Mouse (Mus musculus) spleen, postnatal 4 days (tissue): ENCODE results near the gene Pou6f1.
"Not testable (repeated sequence)": the region's sequence is repeated elsewhere in the genome, so short reads cannot be mapped to it uniquely, and the experiment has no call there.

Source experiments
- DNase-seq, 2 experiments: peaks; one replicate each; pipeline ENCODE4 v3.0.0; 2022; ENCODE audit warnings: low spot score in 2 of 2

Pou6f1 gene

DNA sequence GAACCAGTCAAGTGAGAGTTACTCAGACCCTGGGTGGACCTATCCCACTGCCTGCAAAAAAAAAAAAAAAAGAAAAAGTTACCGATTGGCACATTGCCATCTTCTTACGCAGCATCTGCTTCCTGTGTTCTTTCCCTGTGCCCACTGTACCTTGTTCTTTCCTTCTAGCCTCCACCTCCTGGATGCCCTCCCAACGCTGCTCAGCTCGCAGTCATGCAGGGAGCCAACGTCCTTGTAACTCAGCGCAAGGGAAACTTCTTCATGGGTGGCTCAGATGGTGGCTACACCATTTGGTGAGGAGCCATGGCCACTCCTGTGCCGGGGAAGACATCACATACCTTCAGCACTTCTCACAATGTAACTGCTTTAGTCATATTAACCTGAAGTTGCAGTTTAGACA, 19.4 kb upstream of the Pou6f1 start:
- DNase-seq = no peak

DNA sequence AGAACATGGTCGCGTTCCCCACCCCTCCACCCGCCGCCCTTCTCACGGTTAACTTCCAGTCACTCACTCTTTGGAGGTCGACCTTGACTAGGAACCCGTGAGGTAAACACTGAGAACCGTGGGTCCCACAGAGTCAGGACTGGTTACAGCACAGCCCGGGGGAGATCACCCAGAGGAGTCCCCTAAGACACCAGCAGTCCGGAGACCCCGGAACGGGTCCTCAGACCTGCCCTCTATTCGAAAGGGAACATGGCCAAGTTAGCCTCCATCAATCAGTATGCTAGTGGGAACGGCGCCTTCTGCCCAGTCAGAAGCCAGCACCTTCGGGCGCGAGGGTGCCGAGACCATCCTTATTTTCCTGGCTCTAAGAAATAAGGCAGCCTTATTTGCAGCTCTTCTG, 16.4 kb upstream of the Pou6f1 start:
- DNase-seq = no peak

DNA sequence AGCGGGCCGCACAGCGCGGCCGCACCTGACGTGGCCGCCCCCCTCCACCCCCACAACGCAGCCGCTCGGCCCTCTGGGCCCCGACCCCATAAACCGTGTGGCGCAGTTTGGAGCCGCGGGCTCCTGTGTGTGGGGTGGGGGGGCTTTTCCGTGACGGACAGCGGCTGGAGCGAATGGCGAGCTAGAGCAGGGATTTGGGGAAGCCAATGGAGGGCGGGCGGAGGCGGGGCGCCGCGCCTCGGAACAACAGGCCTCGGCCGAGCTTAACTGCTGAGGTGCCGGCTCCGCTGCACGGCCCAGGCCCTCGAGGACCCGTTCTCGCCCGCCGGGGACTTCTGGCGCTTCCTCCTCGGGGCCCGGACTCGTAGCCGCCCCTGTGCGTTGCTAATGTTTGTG, 16.0 kb upstream of the Pou6f1 start:
- DNase-seq = peak; percentile 89 to 96

DNA sequence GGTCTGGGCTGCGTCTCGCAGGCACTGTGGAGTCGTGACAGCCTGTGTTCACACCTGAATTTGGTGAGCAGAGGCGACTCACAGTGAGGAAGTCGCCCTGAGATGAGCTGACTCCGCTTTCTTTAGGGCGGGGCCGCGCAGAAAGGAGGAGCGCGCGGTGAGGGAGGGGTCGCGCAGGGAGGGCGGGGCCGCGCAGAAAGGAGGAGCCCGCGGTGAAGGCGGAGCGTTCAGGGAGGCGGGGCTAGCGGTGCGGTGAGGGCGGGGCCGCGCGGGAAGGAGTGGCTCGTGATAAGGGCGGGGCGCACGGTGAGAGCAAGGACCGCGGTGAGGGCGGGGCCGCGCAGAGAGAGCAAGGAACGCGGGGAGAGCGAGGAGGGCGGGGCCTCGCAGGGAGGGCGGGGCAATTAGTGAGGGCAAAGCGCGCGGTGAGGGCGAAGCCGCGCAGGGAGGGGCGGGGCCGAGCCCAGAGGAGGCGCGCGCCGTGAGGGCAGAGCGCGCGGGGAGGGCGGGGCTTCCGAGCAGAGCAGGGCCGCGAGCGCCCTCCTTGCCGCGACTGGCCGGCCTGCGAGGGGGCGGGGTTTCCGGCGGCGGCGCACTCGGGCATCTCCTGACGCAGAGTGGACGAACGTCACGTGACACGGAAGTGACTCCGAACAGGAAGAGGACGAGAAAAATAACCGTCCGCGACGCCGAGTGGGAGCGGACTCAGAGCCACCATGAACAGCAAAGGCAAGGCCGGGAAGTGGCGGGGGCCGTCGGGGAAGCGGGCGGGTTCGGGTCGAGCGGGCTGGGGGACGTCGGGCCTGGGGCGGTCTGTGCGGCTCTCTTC, 15.4 kb upstream of the Pou6f1 start, which contains the start of gene Dazap2:
TSS of gene Dazap2 (plus strand) at position 354 of the 829 bp plus-strand sequence.
- DNase-seq = peak; percentile 100

DNA sequence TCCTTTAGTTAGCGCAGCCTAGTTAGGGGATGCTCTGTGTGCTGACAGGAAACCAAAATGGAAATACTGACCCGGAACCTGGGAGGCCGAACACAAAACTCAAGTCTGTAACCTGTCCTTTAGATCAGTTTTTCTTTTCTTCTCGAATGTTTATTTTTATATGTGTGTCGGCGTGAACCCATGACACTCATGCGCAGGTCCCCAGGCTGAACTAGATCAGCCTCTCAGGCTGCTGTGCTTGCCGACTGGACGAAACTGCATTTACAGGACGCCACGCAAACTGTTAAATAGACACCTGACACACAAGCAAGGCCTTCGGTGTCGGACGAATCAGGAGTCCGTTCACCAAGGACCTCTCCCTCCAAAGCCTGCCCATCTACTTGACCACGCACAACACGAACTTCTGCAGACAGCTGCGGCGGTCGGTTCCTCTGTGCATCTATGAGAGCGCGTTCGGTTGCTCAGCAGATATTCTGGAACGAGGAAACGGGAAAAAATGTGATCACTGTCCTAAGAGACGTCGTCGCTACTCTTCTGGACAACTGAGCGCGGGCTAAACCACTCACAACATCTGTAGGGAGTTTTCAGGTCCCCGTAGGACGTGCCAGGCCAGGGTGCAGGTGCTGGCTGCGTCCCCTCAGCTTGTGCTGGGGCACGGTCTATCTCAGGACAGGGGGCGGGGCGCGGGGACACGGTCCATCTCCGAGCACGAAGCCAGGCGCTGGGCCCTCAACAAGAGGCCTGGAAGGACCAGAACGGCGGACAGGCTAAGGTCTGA, 14.6 kb upstream of the Pou6f1 start:
- DNase-seq = no peak

DNA sequence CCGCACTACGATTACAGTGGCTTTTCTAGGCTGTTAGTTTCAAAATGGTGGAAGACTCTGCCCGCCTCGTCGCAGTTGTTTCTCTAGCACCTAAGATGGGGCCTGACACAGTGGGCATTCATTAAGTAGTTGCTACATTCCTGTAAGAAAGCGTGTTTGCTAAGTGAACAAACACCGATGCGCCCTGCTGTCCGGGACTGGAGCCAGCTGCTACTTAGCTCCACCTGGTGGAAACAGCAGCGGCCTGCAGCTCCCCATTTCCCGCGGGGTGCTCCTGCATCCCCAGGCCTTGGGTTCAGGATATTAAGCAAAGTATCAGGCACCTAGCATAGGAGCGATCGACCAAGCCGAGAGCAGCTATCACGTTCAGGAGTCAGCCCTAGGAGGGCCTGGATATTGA, 13.8 kb upstream of the Pou6f1 start:
- DNase-seq = peak; percentile 78 to 88

DNA sequence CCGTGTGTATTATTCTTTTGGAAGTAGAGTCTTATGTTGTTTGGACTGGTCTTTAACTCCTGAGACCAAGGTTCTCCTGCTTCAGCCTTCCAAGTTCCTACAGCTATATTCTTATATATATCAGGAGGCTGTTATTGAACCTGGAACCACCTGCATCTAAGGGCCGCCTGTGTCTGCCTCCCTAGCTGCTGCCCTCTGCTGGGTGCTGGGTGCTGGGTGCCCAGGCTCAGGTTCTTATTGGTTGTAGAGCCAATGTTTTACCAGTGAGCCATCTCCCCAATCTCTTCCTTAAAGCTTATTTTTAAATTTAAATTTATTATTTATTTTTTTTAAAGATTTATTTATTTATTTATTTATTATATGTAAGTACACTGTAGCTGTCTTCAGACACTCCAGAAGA, 12.6 kb upstream of the Pou6f1 start:
- no peak for DNase-seq

DNA sequence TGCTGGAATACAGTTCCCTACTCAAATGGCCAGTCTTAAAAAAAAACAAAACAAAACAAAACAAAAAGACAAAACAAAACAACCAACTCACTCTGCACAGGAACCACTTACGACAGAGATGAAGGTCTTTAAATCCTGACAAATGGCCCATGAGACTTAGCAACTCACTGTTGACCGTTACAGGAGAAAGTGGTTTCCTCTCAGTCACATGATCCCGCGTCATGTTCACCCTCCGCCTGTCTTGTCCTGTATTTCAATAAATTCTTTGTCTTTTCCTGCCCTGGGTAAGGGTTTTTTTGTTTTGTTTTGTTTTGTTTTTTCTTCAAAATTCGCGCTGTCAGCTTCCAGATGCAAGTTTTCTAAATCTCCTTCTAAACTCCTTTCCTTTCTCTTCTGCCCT, 12.2 kb upstream of the Pou6f1 start:
- DNase-seq = no peak

DNA sequence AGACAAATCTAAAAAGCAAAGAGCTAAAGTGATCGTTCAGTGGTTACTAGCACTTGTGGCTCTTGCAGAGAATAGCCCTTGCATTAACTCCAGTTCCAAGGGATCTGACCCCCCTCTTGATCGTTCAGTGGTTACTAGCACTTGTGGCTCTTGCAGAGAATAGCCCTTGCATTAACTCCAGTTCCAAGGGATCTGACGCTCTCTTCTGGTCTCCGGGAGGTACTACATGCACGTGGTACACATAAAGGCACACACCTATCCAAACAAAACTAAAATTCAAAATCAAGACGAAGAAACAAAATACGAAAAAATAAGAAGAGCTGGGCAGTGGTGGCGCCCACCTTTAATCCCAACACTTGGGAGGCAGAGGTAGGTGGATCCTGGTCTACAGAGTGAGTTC, 6.9 kb upstream of the Pou6f1 start:
- not testable (repeated sequence) for DNase-seq

DNA sequence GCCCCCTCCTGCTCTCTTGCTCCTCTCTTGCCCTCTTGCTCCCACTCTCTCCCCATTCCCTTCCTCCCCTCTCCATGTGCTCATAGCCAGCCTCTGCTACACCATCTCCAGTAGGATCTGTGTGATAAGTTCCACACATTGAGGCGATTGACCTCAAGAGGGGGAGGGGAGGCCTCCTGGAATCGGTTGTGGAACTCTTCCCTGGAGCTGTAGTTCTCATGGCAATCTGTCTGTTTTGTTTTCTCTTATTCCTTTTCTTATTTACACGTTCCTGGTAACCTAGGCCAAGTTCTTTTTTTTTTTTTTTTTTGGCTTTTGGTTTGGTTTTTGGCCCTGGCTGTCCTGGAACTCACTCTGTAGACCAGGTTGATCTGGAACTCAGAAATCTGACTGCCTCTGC, 1.9 kb upstream of the Pou6f1 start:
- DNase-seq = no peak

DNA sequence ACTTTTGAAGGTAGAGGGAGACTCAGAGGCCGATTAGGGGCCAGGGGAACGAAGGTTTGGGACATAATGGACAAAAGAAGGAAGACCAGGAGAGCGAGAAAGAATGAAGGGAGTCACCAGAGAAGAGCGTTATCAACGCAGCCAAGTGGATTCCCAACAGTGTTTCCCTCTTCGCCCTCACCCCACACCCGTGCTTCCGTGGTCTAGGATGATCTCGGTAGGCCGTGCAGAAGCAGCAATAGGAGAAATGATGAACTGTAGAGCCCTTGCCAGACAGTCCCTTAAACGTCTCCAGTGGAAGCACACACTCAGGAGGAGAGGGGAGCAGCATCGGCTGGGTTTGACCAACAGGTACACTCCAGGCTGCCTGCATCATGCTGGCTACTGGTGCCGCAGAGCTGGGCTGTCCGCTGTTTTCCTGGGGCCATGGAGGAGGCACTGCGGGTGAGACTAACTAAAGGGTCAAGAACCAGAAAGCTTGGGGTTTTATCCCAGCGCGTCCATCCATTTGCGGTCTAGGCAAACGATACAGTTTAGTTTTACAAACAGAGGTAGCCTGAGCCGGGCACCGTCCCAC, 1.0 kb upstream of the Pou6f1 start:
- DNase-seq = no peak

DNA sequence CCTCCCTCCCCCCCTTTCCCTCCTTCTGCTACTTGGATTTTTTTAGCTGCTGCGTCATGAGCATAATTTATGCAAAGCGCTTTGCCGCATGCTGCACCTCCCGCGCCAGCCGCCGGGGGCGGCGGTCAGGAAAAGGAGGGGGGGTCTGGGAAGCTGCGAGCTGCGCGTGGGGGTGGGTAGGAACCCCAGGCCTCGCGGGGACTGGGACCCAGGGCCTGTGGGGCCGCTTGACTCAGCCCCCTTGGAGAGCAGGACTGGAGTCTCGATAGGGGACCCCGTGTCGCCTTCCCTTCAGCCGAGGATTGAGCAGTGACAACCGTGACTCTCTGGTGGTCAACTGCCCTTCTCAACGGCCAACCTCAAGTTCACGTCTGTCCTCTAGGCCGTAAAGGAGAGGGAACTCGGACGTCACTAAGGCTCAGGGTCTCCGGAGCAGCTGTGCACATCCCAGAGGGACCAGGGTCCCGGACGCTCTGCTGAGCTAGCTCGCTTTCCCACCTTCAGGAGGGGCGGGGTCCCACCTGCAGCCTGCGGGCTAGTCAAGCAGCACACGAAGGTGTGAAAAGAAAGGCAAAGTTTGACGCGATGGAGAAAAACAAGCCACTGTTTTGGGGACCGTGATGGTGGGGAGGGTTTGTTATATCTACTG, 387 bp upstream of the Pou6f1 start:
- peak; percentile 55 to 82 for DNase-seq

DNA sequence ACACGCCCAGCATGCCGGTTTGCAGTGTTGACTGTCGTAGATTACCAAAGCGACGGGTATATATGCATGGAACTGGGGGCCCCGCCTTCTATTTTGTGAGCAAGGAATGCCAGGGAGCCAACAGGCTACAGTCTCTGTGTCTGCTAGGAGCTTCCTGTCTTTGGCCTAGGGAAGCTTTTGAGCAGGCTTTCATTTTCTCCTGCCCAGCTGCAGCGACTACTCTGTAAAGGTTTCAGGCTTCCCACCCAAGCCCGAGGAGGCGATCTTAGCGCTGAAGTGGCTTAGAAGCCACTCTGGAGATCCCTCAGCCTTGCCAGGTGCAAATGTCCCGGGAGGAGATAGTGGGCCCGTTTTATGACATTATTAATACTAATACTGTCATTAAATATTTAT, 905 bp downstream of the Pou6f1 start:
- DNase-seq = no peak

DNA sequence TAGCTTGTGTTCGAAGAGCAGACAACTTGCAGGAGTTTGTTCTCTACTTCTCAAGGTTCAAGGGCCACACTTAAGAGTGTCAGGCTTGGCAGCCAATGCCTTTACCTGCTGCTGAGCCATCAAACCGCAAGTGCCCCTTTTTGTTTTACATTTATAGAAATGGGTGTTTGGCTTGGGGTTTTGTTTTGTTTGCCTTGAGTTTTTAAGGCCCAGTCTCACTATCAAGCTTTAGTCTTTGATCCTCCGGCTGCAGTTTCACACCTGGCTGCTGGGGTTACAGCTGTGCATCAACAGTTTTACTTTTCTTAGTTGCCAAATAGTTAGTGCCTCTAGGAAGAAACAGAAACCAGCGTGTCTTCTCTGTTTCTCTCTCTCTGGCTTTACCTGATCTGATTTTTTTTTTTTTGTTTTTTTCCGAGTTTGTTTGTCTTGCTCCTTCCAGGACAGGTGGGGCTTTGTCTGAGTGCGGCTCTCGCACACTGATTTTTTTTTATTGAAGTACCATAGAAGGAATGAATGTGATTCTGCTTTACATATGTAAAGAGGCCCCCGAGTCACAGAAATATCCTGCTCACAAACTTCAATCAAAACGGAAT, 1.4 kb downstream of the Pou6f1 start:
- no peak for DNase-seq

DNA sequence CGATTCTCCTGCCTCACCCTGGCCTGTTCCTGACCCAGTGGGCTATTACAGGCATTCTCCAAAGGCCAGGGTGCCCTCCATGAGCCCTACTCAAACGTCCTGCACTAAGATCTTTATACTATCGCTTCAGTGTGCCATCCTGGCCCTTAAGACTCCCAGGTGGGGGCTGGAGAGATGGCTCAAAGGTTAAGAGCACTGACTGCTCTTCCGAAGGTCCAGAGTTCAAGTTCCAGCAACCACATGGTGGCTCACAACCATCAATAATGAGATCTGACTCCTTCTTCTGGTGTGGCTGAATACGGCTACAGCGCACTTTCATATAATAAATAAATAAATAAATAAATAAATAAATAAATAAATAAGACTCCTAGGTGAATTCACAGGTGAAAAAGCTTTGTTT, 7.0 kb downstream of the Pou6f1 start:
- DNase-seq = no peak

DNA sequence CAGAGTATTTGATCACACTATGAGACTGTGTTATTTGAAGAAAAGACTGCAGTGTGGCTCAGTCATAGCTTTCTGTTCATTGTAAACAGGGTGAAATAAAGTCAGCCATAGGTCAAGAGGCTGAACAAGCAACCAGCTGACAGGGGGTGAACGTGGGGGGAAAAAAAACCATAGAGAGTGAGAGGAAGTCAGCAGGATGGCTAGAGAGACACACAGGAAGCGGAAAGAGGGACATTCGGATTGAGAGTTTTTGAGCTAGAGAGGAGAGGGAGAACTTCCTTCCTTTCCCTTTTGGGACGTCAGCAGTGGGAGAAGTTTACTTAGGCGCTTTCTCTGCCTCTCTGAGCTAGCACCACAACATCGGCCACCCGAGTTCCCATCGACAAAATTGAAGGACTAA, 9.3 kb downstream of the Pou6f1 start:
- DNase-seq = no peak

DNA sequence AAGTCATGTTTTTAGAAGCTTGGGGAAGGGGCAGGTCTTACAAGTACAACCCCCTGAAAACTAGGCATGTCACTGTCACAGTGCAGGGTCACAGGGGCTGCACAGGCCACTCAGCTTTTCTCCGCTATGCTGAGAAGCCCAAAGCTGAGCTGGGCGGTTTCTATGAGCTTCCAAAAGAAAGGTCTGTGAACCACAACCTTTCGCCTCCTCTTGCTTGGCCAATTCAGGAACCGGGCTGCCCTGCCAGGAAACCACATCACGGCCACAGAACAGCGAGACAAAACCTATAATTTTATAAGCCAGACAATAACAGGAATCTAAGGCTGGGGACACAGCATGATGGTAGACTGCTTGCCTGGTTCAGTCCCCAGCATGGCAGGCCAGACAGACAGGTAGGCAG, 11.5 kb downstream of the Pou6f1 start:
- DNase-seq = no peak

DNA sequence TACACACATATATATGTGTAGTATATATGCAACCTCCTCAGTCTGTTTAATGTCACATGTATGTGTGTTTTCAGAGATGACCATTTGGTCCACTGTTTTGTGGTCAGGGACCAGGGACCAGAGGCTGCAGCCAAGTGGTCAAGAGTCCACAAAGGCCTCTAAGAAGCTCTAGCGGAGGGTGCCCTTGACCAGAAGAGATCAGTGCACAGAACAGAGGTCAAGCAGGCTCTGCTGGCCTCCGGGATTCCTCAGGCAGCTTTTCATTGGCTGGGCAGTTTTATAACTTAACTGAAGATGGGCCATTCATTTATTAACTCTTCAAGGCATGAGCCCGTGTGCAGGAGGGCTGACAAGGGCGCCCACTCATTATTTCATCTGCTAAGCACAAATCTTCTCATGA, 12.6 kb downstream of the Pou6f1 start:
- no peak for DNase-seq

DNA sequence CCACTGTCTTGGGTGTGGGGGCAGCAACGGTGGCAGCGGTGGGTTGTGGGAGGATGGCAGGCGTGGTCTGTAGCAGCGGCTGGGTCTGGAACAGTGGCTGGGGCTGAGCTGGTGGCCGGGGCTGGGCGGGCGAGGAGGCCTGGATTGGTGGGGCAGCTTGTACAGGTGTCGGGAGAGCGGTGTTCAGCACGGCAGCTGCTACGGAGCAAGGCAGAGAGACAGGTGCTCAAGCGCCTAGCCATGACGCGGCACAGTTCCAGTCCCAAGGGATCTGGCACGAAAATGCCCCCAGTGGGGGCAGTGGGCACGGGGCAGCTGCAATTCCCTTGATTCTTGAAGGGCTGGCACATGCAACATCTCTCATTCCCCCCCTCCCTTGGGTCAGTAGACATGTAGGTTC, 13.9 kb downstream of the Pou6f1 start:
- no peak for DNase-seq

DNA sequence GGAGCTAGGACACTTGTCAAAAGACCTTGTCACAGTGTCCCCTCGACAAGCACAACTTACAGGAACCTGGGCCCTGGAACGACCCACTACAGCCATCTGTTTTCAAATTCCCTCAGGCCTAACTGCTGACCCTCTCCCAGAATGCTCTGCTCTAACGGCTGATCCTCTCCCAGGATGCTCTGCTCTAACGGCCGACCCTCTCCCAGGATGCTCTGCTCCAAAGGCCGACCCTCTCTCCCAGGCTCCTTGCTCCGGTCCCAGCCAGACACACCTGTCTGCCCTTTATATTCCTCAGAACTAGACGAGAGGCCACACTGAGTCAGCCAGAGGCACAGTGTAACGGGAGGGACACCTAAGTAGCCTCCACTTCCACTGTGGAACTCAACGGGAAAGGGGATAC, 19.7 kb downstream of the Pou6f1 start:
- DNase-seq = no peak

DNA sequence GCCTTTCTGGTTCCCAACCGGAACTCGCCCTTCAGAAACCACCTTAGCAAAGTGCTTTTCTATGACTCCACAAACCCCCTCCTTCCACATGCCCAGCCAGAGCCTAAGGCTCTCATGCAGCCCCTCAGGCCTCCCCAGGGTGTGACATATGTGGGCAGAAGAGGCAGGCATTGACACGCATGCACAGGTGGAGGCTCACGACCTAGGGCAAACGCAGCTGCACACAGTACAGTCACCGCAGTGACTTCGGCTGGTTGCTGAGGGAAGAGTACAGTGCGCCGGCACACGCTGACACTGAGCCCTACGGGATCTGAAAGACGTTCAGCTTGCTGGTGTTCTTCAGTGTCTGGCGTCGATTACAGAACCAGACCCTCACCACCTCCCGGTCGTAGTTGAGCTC, 21.8 kb downstream of the Pou6f1 start:
- DNase-seq = no peak

DNA sequence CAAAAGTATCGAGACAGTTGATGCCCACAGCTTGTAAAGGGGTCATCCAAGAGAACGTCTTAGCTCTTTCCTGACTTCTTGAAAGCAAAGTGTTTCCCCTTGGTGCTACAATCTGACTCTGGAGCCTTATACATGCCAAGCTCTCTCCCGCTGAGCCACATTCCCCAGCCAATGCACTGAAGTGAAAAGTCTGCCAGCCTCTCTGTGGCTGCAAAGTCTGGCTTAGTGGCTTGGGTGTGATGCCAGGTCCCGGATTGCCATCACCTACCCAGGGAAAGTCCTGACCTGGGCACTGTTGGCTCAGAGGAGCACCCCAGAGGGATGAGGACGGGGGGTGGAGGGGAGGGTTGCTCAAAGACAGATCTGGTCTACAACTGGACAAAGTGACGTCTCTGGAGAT, 23.0 kb downstream of the Pou6f1 start:
- DNase-seq = no peak
